Mouse (Mus musculus): ENCODE data around the gene B4galt1.

B4galt1 gene

DNA sequence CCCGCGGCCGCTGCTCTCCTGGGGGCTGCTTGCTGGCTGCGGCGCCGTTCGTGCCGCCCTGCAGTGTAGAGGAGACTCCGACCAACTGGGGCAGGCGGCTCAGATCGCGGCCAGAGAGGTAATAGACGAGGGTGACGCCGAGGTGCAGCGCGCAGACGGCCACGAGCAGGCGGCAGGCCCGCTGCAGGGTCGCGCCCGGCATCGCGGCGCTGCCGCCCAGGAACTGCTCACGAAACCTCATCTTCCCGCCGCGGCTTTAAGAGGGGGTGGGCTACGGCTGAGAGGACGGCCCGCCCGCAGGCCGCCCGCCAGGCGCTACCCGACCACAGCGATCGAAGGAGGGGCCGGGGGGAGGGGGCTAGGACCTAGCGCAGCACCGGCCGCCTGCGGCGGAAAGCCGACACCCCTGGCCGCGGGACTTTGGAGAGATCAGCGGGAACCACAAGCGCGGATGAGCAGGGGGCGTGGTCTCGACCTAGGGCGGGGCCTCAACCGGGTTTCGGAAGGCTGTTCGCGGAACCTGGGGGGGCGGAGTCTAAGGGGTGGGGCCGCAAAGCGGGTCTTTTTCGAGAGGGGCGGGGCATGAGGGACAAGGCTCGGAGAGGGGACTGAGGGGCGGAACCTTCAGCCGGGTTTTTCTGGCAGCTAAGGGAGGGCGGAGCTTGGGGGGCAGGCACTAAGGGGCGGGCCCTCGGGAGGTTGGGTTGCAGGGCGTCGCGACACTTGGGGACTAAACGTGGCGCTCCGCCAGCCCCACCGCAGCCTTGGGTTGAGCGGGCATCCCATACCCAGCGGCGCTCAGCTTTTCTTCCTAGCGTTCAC is at the start of gene B4galt1:
Gene B4galt1 (minus strand): TSS at position 441 of the 822 bp plus-strand sequence.
- no peak for DNase-seq (ENCODE audit: extremely low read depth, low read depth, low spot score)

DNA sequence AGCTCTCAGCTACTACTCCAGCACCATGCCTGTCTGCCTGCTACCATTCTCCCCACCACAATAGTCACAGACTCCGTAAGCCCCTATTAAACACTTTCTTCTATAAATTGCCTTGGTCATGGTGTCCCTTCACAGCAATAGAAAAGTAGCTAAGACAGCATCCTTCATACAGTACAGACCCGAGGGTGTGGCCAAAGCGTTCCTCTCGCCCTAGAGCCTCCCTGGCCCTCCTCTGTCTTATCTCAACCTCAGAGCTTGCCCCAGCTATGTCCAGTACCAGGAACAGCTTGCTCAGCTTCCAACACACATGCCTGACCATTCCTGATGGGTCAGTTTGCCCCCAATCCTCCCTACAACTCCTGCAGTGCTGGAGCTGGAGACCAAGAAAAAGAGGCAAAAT is 46.8 kb upstream of the B4galt1 start:
- DNase-seq (ENCODE audit: extremely low read depth, low read depth, low spot score), result no peak

DNA sequence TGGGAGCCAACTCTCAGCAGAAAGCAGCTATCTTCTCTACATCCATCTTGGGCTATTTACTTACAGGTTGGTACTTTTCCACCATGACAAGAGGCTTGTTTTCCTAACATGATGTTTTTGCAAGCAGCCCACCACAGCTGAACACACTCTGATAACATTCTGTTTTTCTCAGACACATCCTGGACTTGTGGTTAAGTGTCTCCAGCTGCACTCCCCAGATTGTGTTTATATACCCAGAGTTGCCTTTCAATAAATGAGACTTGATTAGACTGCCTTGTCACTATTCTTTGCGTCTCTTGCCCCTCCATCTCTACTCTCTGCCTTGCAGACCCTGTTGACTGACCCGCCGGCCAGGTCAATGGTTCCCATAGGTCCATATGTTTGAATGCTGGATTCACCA is 46.3 kb upstream of the B4galt1 start:
- DNase-seq (ENCODE audit: extremely low read depth, low read depth, low spot score), result no peak

DNA sequence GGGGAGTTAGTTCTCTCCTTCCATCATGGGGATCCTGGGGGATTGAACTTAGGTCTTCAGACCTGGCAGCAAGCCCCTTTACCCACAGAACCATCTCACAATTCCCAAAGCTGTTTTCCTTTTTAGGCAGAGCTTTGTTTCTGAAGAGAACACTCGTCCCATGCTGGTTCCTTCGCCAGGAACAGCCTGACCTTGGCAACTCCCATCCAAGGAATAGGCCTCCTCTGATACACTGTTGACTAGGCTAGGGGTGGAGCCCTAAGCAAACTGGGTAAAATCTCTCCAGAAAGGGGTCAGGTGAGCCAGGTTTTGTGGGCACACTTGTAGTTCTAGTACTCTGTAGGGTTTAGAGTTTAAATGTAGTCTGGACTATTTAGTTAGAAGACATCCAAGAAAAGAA is 45.5 kb upstream of the B4galt1 start:
- DNase-seq (ENCODE audit: extremely low read depth, low read depth, low spot score), result no peak

DNA sequence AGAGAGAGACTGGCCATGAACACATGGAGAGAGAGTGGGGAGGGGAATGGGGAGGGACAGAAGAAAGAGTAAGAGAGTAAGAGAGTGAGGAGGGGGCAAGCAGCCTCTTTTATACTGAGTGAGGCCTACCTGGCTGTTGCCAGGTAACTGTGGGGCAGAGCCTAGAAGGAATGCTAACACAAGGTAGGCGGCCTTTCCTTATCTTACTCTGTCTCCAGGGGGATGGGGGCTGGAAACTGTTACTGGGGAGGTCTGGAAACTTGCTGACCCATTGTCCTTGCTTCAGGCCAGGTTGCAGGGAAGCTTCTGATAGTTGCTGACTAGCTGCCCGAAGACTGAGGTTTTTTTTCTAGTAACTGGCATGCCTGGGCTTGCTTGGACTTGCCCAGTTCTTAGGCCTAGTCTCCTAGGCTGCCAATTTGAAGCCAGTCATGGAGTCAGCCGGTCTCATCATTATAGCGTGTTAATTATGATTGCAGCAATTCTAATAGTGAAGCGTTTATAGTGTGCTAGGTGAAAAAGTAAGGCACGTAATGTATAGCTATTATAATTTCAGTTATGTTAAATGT is 44.8 kb upstream of the B4galt1 start:
- DNase-seq (ENCODE audit: extremely low read depth, low read depth, low spot score), result no peak

DNA sequence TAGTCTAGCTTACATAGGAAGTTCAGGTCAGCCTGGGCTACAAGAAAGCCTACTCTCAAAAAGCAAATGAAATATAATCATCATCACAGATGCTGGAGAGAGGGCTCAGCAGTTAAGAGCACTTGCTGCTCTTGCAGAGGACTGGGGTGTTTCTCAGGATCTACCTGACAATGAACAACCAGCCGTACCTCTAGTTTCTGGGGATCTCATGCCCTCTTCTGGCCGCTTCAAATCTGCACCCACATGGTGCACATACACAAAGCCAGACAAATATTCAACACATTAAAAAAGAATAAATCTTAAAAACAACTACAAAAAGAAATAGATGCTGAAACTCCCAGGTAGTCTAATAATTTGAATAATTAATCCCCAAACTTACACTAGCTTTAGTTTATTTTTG is 41.8 kb upstream of the B4galt1 start:
- DNase-seq (ENCODE audit: extremely low read depth, low read depth, low spot score), result no peak

DNA sequence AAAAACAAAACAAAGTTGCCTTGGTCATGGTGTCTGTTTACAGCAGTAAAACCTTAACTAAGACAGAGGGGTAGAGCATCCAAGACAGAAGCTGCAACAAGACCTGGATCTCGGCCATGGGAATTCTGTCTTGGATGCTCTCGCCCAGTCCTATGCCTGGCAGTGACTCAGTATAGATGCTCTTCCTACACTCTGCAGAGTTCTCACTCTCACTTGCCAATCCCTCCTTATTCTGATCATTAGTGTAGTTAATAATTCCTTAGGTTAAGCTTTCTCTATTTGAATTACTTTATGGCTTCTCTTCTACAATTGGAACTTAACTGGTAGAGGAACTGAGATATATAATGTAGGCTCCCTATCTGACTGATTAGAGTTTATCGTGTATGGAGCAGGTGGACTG is 41.3 kb upstream of the B4galt1 start:
- DNase-seq (ENCODE audit: extremely low read depth, low read depth, low spot score), result no peak

DNA sequence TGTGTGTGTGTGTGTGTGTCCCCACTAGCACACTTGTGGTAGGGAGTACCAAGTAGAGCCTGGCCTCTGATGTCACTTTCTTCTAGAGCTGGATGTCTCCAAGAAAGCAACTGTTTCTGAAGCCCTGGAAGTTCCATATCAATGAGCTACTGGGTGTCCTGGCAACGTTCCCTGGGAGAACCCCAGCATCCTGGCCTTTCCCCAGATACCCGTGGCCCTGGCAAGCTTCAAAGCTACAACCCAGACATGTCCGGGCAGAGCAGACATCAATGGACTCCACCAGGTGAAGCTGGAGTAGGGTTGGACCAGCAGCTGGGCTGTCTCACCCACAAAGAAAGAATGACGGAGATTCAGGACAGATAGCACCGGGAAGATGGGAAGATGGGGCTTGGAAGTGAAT is 37.4 kb upstream of the B4galt1 start:
- DNase-seq (ENCODE audit: extremely low read depth, low read depth, low spot score), result no peak

DNA sequence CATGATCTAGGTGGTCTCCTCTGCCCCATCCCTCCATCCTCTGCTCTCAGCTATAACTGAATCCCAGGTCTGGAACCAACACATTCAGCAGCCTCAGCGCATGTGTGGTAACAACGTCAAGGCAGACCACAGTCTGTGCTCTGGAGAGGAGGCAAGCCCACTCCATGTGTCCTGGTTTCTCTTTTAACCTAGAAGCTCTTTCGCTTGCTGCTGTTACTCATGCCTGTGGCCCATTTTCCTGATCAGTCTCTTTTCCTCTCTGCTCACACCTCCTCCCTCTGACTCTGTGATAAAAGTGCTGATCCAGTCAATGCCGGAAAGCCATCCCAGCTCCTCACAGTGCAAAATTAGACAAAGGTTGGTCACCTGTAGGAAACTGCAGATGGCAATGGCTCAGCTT is 36.2 kb upstream of the B4galt1 start:
- DNase-seq (ENCODE audit: extremely low read depth, low read depth, low spot score), result no peak

DNA sequence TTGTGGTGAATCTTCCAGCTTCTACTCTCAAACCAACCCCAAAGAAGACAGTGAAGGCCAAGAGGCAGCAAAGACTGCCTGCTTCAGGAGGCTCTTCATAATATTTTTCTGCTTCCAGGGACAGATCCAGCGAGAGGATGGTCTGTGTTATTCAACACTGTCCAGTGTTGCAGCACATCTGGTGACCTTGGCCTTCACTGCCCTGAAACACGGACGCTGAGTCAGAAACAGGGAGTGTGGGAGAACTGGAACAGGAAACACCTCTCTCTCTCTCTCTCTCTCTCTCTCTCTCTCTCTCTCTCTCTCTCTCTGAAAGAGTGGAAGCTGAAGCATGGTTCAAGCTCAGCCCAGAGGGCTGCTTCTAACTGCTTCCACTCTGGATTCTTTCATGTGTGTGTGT is 35.4 kb upstream of the B4galt1 start:
- DNase-seq (ENCODE audit: extremely low read depth, low read depth, low spot score), result no peak

DNA sequence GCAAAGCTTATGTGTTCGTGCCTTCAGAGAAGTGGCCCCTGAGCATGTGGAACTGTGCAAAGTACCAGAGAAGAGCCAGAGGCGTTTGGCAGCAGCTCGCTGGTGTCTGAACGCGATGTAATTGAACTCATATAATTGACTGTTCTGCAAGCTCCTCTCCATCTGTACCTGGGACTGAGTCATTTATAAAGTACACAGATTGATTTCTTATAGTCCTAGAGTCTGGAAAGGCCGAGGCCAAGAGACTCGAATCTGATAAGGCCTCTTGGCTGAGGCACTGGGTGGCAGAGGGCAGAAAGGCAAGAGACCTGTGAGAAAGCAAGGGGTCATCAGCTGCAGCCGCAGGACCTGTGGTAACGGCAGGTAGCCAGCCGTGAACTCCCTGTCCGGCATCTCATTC is 35.0 kb upstream of the B4galt1 start:
- no peak for DNase-seq (ENCODE audit: extremely low read depth, low read depth, low spot score)

DNA sequence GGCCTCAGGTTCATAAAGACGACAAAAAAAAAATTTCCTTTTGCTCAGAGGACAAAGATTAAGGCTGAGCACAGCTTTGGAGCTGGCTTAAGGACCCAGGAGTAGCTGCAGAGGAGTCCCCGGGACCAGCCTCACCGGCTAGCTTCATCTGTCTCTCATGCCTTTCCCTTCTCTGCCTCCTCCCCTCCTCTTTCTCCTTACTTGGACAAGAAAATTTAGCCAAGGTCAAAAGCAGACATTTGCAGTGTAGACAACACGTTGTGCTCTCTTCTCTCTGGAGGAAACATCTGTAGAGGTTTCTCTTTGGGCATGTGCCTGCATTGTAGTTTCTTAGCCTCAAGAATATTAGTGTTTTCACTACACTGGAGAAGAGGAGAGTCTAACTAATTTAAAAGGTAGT is 32.1 kb upstream of the B4galt1 start:
- no peak for DNase-seq (ENCODE audit: extremely low read depth, low read depth, low spot score)

DNA sequence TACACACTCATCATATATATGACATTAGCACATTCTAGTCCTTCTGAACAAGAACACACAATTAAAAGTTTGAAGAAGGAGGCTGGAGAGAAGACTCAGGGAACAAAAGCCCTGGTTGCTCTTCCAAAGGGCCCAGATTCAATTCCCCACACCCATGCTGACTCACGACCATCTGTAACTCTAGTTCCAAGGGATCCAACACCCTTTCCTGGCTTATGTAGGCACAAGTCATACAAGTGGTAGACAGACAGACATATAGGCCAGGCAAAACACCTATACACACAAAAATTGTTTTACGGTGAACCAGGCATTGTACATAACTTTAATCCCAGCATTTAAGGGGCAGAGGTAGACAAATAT is 31.3 kb upstream of the B4galt1 start:
- DNase-seq (ENCODE audit: extremely low read depth, low read depth, low spot score), result no peak

DNA sequence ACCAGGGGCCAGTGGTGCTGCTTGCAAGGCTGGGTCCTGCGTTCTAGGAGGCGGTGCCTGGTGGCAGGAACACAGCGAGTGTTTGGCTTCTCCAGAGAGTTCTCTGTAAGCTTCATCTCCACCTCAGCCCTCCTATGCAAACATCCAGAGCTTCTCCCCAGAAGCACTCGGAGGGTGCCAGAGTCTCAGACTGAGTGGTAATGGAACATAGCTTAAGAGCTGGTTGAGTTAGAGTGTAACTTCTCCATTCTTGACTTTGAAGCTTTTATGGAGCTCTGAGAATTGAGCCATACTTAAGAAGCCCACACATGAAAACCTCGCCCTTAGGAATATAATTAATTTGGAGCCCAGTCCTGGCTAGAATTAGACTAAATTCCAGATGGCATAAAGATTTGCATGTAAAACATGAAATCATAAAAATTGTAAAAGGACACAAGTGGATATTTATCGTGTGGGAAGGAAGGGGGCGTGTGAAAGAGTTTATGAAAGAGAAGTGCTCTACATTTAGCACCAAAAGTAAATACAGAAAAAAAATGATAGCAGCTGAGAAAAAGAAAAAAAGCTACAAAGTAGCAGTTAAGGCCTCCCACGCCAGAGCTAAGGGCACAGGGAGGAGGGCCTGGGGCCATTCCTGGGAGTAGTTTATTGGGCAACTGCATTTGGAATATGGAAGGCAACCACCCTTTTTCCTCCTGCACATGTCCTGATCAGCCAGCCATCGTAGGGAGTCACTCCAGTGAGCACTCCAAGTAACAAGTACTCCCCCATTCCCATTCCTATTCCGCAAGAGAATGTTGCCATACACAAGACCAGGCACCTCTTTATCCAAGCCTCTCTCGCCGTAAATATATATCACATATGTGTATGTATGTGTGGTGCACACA is 30.7 kb upstream of the B4galt1 start:
- no peak for DNase-seq (ENCODE audit: extremely low read depth, low read depth, low spot score)

DNA sequence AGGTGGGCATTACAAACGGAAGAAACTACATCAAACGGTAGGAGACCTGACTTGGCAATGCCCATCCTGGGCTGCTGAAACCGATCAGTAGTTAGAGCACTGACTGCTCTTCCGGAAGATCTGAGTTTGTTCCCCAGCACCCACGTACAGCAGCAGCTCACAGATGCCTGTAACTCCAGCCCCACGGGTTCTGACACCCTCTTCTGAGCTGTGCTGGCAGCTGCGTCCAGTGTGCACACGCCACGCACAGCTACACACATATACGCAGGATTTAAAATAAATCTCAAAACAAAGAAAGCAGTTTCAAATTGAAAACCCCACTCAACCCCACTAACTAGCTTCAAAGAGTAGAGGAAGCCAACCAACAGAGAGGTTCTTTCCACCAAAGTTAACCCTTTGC is 29.4 kb upstream of the B4galt1 start:
- no peak for DNase-seq (ENCODE audit: extremely low read depth, low read depth, low spot score)

DNA sequence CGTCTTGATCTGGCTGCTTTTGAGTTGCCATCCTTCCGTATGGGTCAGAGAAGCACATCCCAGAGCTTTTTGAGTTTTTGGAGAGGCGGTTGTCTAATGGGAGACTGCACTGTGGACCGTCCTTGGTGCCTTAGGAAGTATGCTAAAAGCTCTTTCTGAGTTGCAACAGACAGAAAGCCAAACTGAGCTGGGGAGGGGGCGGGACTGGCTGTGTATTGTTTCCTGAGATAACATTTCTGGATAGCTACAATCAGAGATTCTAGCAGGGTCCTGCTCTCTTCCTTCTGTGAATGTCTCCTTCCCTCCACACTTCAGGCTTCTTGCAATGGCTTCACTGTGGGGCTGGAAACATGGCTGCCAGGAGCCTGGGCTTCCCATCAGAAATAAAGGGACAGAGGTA is 23.7 kb upstream of the B4galt1 start:
- DNase-seq (ENCODE audit: extremely low read depth, low read depth, low spot score), result no peak

DNA sequence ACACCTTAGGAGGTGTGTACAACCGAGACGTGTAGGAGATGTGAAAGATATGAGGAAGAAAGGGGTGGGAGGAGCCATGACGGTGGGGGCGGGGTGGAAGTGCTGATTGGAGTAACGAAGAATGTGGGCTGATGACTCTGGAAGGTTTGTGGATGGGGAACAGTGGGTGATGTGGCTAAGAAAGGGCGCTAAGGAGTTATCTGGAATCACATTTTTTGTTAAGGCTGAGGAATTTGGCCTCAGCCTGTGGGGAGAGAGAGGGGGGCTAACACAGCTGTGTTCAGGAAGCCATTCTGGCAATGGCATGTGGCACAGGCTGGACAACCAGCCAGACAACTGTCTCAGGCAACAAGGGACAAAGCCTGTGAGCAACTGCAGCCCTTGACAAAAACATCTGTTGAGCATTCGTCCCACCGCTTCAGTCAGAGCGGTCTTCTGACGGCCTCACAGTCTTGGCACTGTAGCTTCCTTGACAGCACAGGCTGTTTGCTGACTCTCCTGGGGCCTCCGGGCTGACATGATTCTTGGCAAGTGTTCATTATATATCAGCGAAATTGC is 23.1 kb upstream of the B4galt1 start:
- no peak for DNase-seq (ENCODE audit: extremely low read depth, low read depth, low spot score)

DNA sequence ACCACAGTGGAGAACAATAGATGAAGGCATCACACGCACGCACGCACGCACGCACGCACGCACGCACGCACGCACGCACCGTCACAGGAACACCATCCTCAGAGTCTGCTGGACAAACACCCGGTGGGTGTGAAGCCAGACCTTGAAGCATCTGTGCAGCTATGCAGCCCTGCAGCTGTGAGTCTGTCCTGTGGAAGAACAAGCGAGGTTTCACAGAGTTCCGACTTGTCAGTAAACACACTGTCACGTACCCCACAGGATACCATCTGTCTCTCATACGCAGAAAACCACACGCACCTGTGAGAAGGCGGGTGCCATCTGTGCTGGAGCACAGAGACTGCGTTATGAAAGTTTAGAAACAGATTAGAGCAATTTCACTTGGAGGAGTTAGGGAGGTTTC is 22.0 kb upstream of the B4galt1 start:
- no peak for DNase-seq (ENCODE audit: extremely low read depth, low read depth, low spot score)

DNA sequence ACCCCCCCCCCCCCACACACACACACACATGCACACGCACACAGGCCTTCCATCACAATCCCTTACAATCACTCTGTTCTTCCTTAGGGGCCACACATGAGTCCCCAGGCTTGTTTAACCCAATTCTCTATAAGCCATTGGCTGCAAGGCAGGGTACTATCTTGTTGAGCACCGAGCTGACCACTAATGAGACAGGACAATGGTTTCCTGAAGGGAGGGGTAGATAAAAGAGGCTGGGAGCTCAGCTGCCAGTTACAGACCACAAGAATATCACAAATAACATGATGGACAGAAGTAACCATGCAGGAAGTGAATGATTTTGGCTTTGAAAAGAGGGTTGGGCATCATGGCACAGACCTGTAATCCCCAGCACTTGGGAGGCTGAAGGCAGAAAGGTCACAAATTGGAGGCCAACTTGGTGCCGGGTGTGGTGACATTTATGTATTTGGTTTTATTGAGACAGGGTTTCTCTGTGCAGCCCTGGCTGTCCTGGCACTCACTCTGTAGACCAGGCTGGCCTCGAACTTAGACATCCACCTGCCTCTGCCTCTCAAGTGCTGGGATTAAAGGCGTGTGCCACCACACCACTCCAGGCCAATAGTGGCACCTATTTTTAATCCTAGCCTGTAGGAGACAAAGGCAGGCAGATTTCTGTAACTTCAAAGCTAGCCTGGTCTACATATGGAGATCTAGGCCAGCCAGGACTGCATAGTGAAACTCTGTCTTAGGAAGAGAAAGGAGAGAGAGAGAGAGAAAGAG is 21.2 kb upstream of the B4galt1 start:
- DNase-seq (ENCODE audit: extremely low read depth, low read depth, low spot score), result no peak

DNA sequence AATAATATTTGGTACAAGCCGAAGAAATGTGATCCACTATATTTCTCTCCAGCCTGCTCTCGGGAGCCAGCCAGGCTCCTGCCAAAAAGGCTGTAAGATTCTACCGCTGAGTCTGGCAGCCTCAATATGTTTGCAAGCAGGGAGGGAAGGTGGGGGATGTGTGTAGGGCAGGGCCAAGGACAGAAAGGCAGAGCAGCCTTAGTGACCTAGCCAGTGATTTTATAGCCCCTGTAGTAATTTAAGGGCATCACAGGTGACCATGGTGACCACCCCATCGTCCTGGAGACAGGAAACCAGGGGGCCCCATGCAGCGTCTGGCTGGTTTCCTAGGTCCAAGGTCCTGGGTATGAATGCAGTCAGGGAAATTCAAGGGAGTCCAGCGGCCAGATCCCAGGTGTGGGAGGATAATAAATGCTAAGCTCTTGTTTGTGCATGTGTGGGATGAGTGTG is 20.4 kb upstream of the B4galt1 start:
- DNase-seq (ENCODE audit: extremely low read depth, low read depth, low spot score), result no peak

DNA sequence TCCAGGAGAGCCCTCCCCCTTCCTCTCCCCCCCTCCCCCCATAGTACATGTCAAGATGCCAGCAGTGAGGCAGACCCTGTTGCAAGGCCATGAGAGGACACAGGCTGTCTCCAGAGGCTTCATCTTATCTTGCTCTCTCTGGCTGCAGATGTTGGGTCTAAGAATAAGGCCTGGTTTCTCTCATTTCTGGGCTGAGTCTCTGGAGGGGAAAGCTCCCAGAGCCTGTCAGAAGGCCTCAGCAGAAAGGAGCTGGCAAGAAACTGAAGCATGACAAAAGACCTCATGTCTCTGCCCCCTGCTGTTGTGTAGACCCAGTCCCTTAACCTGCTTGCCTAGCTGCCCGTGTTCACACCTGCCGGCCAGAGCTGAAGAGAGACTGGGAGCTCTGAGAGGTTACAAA is 19.5 kb upstream of the B4galt1 start:
- no peak for DNase-seq (ENCODE audit: extremely low read depth, low read depth, low spot score)
